Mouse (Mus musculus) heart, postnatal 0 days (tissue): ENCODE measurements around the gene Dusp16.

Source experiments
- CTCF ChIP-seq: IDR thresholded peaks from 2 replicates; pipeline ENCODE4 v1.5.1; 2016; ENCODE audit warnings: antibody characterized with exemption, control low read depth, low read depth
- EP300 ChIP-seq: IDR thresholded peaks from 2 replicates; pipeline ENCODE4 v1.6.1; 2016; ENCODE audit warnings: antibody characterized with exemption, low read depth

DNA sequence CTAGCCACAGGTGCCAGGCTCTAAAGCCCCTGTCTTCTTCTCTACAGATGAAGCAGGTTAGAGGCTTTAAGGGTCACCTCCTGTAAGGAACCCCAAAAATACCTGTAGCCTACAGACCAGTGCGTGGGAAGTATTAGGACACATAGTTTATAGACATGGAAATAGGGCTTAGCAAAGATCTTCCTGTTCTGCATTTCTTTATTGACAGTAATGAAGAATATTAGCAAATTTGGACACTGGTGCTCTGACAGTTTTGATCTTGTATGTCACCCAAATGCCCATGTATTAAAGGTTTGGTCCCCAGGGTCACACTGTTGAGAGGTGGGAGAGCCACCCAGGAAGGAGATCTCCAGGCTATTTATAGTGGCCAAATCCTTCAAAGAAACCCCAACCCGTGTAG, 95.9 kb downstream of the Dusp16 start:
- no peak for TF ChIP-seq CTCF
- TF ChIP-seq EP300 = no peak
